ENCODE assay signal across 8 mouse cellular contexts in the genomic region with DNA sequence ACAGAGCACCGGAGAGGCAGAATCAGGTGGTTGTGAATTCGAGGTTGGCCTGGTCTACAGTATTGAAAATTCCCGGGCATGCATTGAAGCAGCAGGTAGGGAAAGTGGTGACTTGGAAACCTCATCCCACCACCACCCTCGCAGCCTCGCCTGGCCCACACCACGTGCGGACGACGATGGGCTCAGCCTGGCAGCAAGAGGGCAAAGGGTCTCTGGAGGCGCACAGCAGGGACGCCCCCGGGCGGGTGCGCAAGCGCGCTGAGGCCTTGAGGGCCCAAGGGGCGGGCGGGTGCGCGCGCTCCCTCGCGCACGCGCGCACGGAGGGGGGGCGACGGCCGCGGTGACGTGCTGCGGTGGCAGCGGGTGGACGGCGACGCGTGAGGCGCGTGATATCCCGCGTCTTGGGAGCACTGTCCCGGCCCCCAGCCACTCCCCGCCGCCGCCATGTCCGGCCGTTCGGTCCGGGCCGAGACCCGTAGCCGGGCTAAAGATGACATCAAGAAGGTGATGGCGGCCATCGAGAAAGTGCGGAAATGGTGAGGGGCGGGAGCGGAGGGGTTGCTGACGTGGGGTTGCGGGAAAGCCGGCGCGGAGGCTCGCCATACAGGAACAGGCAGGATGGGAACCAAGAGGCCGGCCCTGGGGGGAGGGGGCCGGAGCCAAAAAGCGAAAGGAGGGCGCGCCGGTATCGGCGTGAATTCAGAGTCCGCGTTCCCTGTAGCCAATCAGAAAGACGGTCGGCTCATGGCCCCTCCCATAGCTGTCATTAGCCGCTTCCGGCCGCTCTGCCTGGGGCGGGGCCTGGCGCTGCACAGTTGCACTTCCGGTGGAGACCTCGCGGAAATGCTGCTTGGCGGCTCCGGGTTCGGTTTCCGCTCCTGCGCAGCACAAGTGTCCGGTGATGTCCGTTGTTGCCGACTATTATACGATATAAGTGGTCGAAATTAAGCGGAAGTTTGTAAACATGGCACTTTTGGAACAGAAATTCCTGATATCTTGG. TPM values are rescaled to one million over a fixed set of nuclear protein-coding genes. Genes with fewer than 3 reads are reported as not detected.
DNase-seq lines count a peak whose midpoint lies in the region; ATAC-seq lines count a peak whose summit lies in the region.

Gene Bcl7b (plus strand): TSS at position 221 of the 1,000 bp plus-strand sequence.

- H3K4me3 ChIP-seq in heart, embryonic 10.5 days = peak within 1 kb of the TSS; percentile 78
- peak within 1 kb of the TSS; percentile 79 for H3K4me3 ChIP-seq in kidney, embryonic 15.5 days (replicated peaks)

- peak within 1 kb of the TSS; percentile 63 for H3K4me2 ChIP-seq in kidney, embryonic 15.5 days

- peak; percentile 98 for ATAC-seq in erythroblast, adult 5-6 weeks (replicated peaks; ENCODE audit: low FRiP score, poor library complexity, severe bottlenecking)
- ATAC-seq in kidney, embryonic 15.5 days (replicated peaks; ENCODE audit: low FRiP score) = peak; percentile 98
- ATAC-seq in monocyte, adult 5-6 weeks (replicated peaks; ENCODE audit: insufficient number of reproducible peaks, low FRiP score, low TSS enrichment, poor library complexity, severe bottlenecking) = peak; percentile 96

- peaks cover 15% of the 10 kb centered on the region for H3K4me1 ChIP-seq in heart, embryonic 10.5 days
- peaks cover 22% of the 10 kb centered on the region for H3K4me1 ChIP-seq in kidney, embryonic 15.5 days

- H3K27me3 ChIP-seq in heart, embryonic 10.5 days (ENCODE audit: insufficient read depth, poor library complexity, severe bottlenecking) = no peaks in the 10 kb centered on the region
- no peaks in the 10 kb centered on the region for H3K27me3 ChIP-seq in kidney, embryonic 15.5 days

- WGBS in heart, embryonic 10.5 days = 2% methylated on average over 92 of the region's 95 CpGs
- WGBS in kidney, embryonic 15.5 days = 2% methylated on average over 85 of the region's 95 CpGs

- peak; percentile 96 for DNase-seq in B cell, adult 2 months
- DNase-seq in brain, adult 2 months (ENCODE audit: low read depth, low spot score) = peak; percentile 99
- DNase-seq in heart, embryonic 10.5 days (ENCODE audit: low spot score) = peak; percentile 99
- DNase-seq in liver = peak; percentile 98
- peak; percentile 96 to 97 for DNase-seq in spleen, postnatal 4 days (ENCODE audit: low spot score in 2 of 2)

- peaks cover 30% of the 10 kb centered on the region for H3K36me3 ChIP-seq in heart, embryonic 10.5 days
- H3K36me3 ChIP-seq in kidney, embryonic 15.5 days = peaks cover 30% of the 10 kb centered on the region

- H3K9ac ChIP-seq in kidney, embryonic 15.5 days = peak within 1 kb of the TSS; percentile 78

- H3K27ac ChIP-seq in heart, embryonic 10.5 days = peak within 1 kb of the TSS; percentile 99
- peak within 1 kb of the TSS; percentile 99 for H3K27ac ChIP-seq in kidney, embryonic 15.5 days

- H3K9me3 ChIP-seq in heart, embryonic 10.5 days = no peaks in the 10 kb centered on the region
- H3K9me3 ChIP-seq in kidney, embryonic 15.5 days (replicated peaks) = no peaks in the 10 kb centered on the region

RNA-seq across cellular contexts. Expression of gene Bcl7b, which starts in this region (rescaled TPM):
- total RNA-seq in erythroblast, adult 5-6 weeks (2015; ENCODE audit: low replicate concordance) = 6.0 and 10.0 TPM in 2 replicates
- total RNA-seq in erythroblast, adult 5-6 weeks (2017; ENCODE audit: low replicate concordance) = 12.9 and 19.2 TPM in 2 replicates
- polyA plus RNA-seq in heart, embryonic 10.5 days (2016; fragmentation: Nextera tagmentation; extraction: Ambion mirVana) = 39.2 and 45.3 TPM in 2 replicates
- polyA plus RNA-seq in kidney, embryonic 15.5 days (2015; fragmentation: Nextera tagmentation; extraction: Ambion mirVana) = 52.9 and 53.2 TPM in 2 replicates
- total RNA-seq in monocyte, adult 5-6 weeks (2017) = 52.4 to 63.3 TPM (median 53.1 TPM) in 3 replicates

Comparison
In these comparisons a context has a peak if more than half of its experiments do, and no peak if none do; other contexts are left out.
1. Peak in every context shown above with its lines: DNase-seq, ATAC-seq, H3K4me3 ChIP-seq and H3K27ac ChIP-seq.